Mouse (Mus musculus): ENCODE results near the gene Kiss1. TPM values are rescaled to one million over a fixed set of nuclear protein-coding genes. Genes with fewer than 3 reads are reported as not detected.
A peak's percentile ranks its signal among the peaks of the same experiment; 100 is the strongest.

Gene Kiss1
- polyA plus RNA-seq, 1 experiment from 2014 or later = not detected

DNA sequence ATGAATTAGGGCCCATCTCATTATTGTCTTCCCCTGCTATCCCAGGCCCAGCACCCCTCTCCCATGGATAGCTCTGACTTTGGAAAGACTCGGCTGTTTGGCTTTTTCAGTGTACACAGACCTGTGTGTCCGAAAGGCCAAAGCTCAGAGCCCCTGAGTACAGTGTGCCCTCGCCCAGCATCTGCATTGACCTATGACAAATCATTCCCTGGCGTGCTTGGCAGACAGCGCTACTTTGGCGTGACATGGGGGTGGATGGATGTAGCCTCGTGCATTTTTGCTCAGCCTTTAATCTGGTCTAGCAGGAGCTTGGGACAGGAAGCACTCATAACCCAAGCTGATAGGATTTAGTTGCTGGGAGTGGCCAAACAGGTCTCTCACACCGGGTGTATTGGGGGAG, 50.4 kb downstream of the Kiss1 start:
- TF ChIP-seq EP300 (optimal IDR thresholded peaks at IDR 0.05) (no peak), CTCF (IDR thresholded peaks at IDR 0.05; ENCODE audit: low read depth) (no peak)
- Histone ChIP-seq H3K4me3 (ENCODE audit: low read depth, low read length) (no peak overlapping the region), H3K4me1 (replicated peaks; ENCODE audit: control insufficient read depth, insufficient read depth) (no peaks in the 10 kb centered on the region), H3K4me2 (replicated peaks; ENCODE audit: low read depth) (no peak overlapping the region), H3K36me3 (ENCODE audit: control insufficient read depth, insufficient read depth, low read length) (no peaks in the 10 kb centered on the region), H3K27ac (replicated peaks) (0 out of 2 replicates have a peak overlapping the region, but pooled peaks have one; percentile 30), H3K9ac (ENCODE audit: low read length) (no peak overlapping the region), H3K9me3 (ENCODE audit: control insufficient read depth, low read length) (no peaks in the 10 kb centered on the region), H3K27me3 (ENCODE audit: control insufficient read depth, insufficient read depth, low read length) (no peaks in the 10 kb centered on the region)
- DNase-seq (ENCODE audit: low spot score) (no peak), ATAC-seq (ENCODE audit: low FRiP score, low TSS enrichment) (no peak)
- 47% methylated on average over 8 of the region's 8 CpGs for WGBS

DNA sequence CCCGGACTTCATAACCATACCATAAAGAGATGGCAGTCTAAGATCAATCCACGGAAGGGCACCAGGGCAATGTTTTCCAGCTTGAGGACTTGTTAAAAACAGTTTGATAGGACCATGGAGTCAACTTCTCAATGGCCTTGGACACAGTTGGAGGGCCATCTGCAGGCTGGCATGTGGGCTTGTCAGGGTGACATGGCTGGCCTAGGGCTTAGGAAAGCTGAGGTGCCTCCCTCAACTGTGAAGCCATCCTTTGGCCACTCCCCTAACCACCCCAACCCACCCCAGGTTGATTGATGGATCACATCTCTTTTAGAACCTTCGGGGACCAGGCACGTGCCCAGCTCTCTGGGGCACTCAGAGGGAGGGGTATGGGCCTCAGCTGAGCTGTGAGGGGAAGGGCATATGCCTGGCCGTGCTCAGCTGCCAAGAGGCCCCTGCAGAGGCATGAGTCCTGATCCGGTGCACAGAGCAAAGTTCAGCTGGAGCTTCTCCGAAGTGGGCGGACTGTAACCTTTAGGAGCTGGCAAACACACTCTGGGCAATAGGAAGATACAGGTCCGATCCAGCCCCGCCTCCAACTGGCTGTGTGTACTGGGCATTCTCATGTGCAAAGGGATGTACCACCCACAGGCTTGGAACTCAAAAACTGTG, 54.1 kb downstream of the Kiss1 start:
- no peak; the same call in 1 of the 2 replicates for ATAC-seq (ENCODE audit: low FRiP score, low TSS enrichment)
- H3K4me1 ChIP-seq (replicated peaks; ENCODE audit: control insufficient read depth, insufficient read depth) = no peaks in the 10 kb centered on the region
- H3K27me3 ChIP-seq (ENCODE audit: control insufficient read depth, insufficient read depth, low read length) = no peaks in the 10 kb centered on the region
- TF ChIP-seq EP300 (optimal IDR thresholded peaks at IDR 0.05) (no peak), CTCF (IDR thresholded peaks at IDR 0.05; ENCODE audit: low read depth) (no peak)
- H3K4me3 ChIP-seq (ENCODE audit: low read depth, low read length) = no peak overlapping the region
- DNase-seq (ENCODE audit: low spot score) = no peak
- H3K4me2 ChIP-seq (replicated peaks; ENCODE audit: low read depth) = no peak overlapping the region
- 53% methylated on average over 10 of the region's 10 CpGs for WGBS
- H3K9me3 ChIP-seq (ENCODE audit: control insufficient read depth, low read length) = no peaks in the 10 kb centered on the region
- no peak overlapping the region; the same call in 1 of the 2 replicates for H3K9ac ChIP-seq (ENCODE audit: low read length)
- H3K36me3 ChIP-seq (ENCODE audit: control insufficient read depth, insufficient read depth, low read length) = no peaks in the 10 kb centered on the region
- H3K27ac ChIP-seq (replicated peaks) = no peak overlapping the region

DNA sequence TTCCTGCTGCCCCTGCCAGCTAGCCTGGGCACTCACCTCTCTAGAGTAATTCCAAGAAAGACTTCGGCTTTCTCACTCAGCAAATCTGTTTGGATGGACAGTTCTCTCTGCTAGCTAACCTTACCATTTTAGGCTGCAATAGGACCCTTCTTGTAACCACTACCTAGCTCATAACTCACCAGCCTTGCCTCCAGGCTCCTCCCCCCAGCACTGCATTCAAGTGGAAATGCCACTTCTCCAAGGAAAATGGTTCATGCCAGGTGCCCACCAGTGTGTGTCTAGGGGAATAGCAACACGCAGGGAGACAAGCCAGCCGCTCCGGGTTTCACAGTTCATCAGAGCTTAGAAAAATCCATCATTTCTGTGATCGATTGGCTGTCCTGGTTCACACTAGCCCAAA, 55.9 kb downstream of the Kiss1 start:
- no peak overlapping the region for H3K9ac ChIP-seq (ENCODE audit: low read length)
- no peak for DNase-seq (ENCODE audit: low spot score)
- H3K4me3 ChIP-seq (ENCODE audit: low read depth, low read length) = no peak overlapping the region
- no peak overlapping the region for H3K27ac ChIP-seq (replicated peaks)
- H3K36me3 ChIP-seq (ENCODE audit: control insufficient read depth, insufficient read depth, low read length) = no peaks in the 10 kb centered on the region
- no peak for ATAC-seq (ENCODE audit: low FRiP score, low TSS enrichment)
- H3K4me1 ChIP-seq (replicated peaks; ENCODE audit: control insufficient read depth, insufficient read depth) = no peaks in the 10 kb centered on the region
- no peaks in the 10 kb centered on the region for H3K27me3 ChIP-seq (ENCODE audit: control insufficient read depth, insufficient read depth, low read length)
- 88% methylated on average over 5 of the region's 5 CpGs for WGBS
- TF ChIP-seq CTCF (IDR thresholded peaks at IDR 0.05; ENCODE audit: low read depth) (no peak), EP300 (optimal IDR thresholded peaks at IDR 0.05) (no peak)
- H3K9me3 ChIP-seq (ENCODE audit: control insufficient read depth, low read length) = no peaks in the 10 kb centered on the region
- no peak overlapping the region for H3K4me2 ChIP-seq (replicated peaks; ENCODE audit: low read depth)

Other genes with a start within 250 kb of the Kiss1 start
- 20.7 and 22.3 TPM in 2 replicates for gene Ppp1r15b, start 190.7 kb upstream of the Kiss1 start, polyA plus RNA-seq (2015; fragmentation: Nextera tagmentation; extraction: Ambion mirVana)
- 11.1 and 12.1 TPM in 2 replicates for gene Plekha6, start 157.7 kb upstream of the Kiss1 start, polyA plus RNA-seq (2015; fragmentation: Nextera tagmentation; extraction: Ambion mirVana)
- 7.6 and 10.8 TPM in 2 replicates for gene Golt1a, start 12.1 kb upstream of the Kiss1 start, polyA plus RNA-seq (2015; fragmentation: Nextera tagmentation; extraction: Ambion mirVana)
- gene Ren1, start 28.6 kb downstream of the Kiss1 start, polyA plus RNA-seq (2015; fragmentation: Nextera tagmentation; extraction: Ambion mirVana) = 2.9 and 6.1 TPM in 2 replicates
- gene Etnk2, start 41.7 kb downstream of the Kiss1 start, polyA plus RNA-seq (2015; fragmentation: Nextera tagmentation; extraction: Ambion mirVana) = 2.8 and 4.2 TPM in 2 replicates
- gene Sox13, start 102.5 kb downstream of the Kiss1 start, polyA plus RNA-seq (2015; fragmentation: Nextera tagmentation; extraction: Ambion mirVana) = 3.7 and 5.0 TPM in 2 replicates

All from stomach, postnatal 0 days (tissue).